12 mouse cellular contexts compared by ENCODE assay signal in genomic region chr6:86772631-86773030, GRCm38 (mm10). TPM values are rescaled to one million over a fixed set of nuclear protein-coding genes. Genes with fewer than 3 reads are reported as not detected.
DNase-seq lines count a peak whose midpoint lies in the region; ATAC-seq lines count a peak whose summit lies in the region.
"Had no signal": no experiment of that assay in that cellular context is flagged by ENCODE, and none has a peak within 500 bp of the region (broad histone marks: within the 10 kb centered on the region; RNA-seq: fewer than 3 reads in every experiment).

No protein-coding gene starts in this region.

- H3K9me3 ChIP-seq in stomach, embryonic 15.5 days = no peaks in the 10 kb centered on the region
- H3K9me3 ChIP-seq in midbrain, embryonic 13.5 days = no peaks in the 10 kb centered on the region
- H3K9me3 ChIP-seq: neural tube, embryonic 12.5 days had no signal

- no peak overlapping the region for H3K27ac ChIP-seq in stomach, embryonic 15.5 days
- no peak overlapping the region for H3K27ac ChIP-seq in midbrain, embryonic 13.5 days
- H3K27ac ChIP-seq: neural tube, embryonic 12.5 days had no signal

- peak; percentile 19 for DNase-seq in adrenal gland, postnatal 10 days
- DNase-seq in adrenal gland, adult 8-10 months = no peak
- DNase-seq in lung, postnatal 25 days (ENCODE audit: low spot score) = peak; percentile 49
- DNase-seq in lung, postnatal 10 days = no peak
- peak; percentile 24 for DNase-seq in heart, postnatal 25 days (ENCODE audit: low spot score)
- DNase-seq: embryo, embryonic 11 days; kidney, postnatal 25 days had no signal

- ATAC-seq in stomach, embryonic 15.5 days (ENCODE audit: insufficient read depth, low FRiP score, low read depth) = 0 out of 2 replicates have a peak, but pooled peaks have one; percentile 6
- ATAC-seq in cerebellum, adult (ENCODE audit: insufficient number of reproducible peaks, low FRiP score, low TSS enrichment) = no peak
- no peak for ATAC-seq in midbrain, embryonic 13.5 days

- no peaks in the 10 kb centered on the region for H3K27me3 ChIP-seq in stomach, embryonic 15.5 days (replicated peaks)
- H3K27me3 ChIP-seq in midbrain, embryonic 13.5 days = no peaks in the 10 kb centered on the region
- H3K27me3 ChIP-seq: neural tube, embryonic 12.5 days had no signal

- no peaks in the 10 kb centered on the region for H3K36me3 ChIP-seq in stomach, embryonic 15.5 days
- H3K36me3 ChIP-seq in midbrain, embryonic 13.5 days = no peaks in the 10 kb centered on the region
- H3K36me3 ChIP-seq: neural tube, embryonic 12.5 days had no signal

- H3K4me1 ChIP-seq in stomach, embryonic 15.5 days = no peaks in the 10 kb centered on the region
- H3K4me1 ChIP-seq in midbrain, embryonic 13.5 days (replicated peaks) = no peaks in the 10 kb centered on the region
- H3K4me1 ChIP-seq: neural tube, embryonic 12.5 days had no signal

- WGBS in stomach, embryonic 15.5 days = 66% methylated on average over 7 of the region's 7 CpGs
- 85% methylated on average over 7 of the region's 7 CpGs for WGBS in midbrain, embryonic 13.5 days

- no peak overlapping the region for H3K9ac ChIP-seq in stomach, embryonic 15.5 days
- no peak overlapping the region for H3K9ac ChIP-seq in midbrain, embryonic 13.5 days (replicated peaks)
- H3K9ac ChIP-seq: neural tube, embryonic 12.5 days had no signal

- H3K4me3 ChIP-seq in stomach, embryonic 15.5 days (replicated peaks) = no peak overlapping the region
- no peak overlapping the region for H3K4me3 ChIP-seq in midbrain, embryonic 13.5 days (replicated peaks)
- H3K4me3 ChIP-seq: neural tube, embryonic 12.5 days had no signal

- H3K4me2 ChIP-seq in stomach, embryonic 15.5 days = no peak overlapping the region
- H3K4me2 ChIP-seq in midbrain, embryonic 13.5 days (replicated peaks) = no peak overlapping the region
- H3K4me2 ChIP-seq: liver, embryonic 11.5 days; neural tube, embryonic 12.5 days had no signal

- intact Hi-C loops in heart, postnatal 25 days (cut with DNase I) = no loop called here

RNA-seq across cellular contexts. Expression of gene Anxa4, which starts 20.8 kb away (rescaled TPM):
- 10 to 100 TPM; 56.1 to 61.2 TPM for total RNA-seq in adrenal gland, postnatal 10 days (2021)
- 100 to 1,000 TPM in 1 of 4 experiments, 10 to 100 TPM in 3; 77.0 to 102 (median 86.9) TPM for total RNA-seq in adrenal gland, adult 8-10 months (2022)
- total RNA-seq in heart, postnatal 25 days (2021) = 10 to 100 TPM; 30.1 to 31.5 TPM
- 137 and 160 TPM in 2 replicates for polyA plus RNA-seq in stomach, embryonic 15.5 days (2015; fragmentation: Nextera tagmentation; extraction: Ambion mirVana)
- 3.2 and 3.4 TPM in 2 replicates for polyA plus RNA-seq in midbrain, embryonic 13.5 days (2015; fragmentation: Nextera tagmentation; extraction: Ambion mirVana)

RNA-seq across cellular contexts. Expression of gene Gmcl1, which starts 39.4 kb away (rescaled TPM):
- total RNA-seq in adrenal gland, postnatal 10 days (2021) = 10 to 100 TPM; 12.2 to 15.9 TPM
- total RNA-seq in adrenal gland, adult 8-10 months (2022) = 10 to 100 TPM; 22.4 to 23.6 (median 22.7) TPM
- total RNA-seq in heart, postnatal 25 days (2021) = 1 to 10 TPM; 4.7 to 5.7 TPM
- 31.4 and 33.1 TPM in 2 replicates for polyA plus RNA-seq in stomach, embryonic 15.5 days (2015; fragmentation: Nextera tagmentation; extraction: Ambion mirVana)
- polyA plus RNA-seq in midbrain, embryonic 13.5 days (2015; fragmentation: Nextera tagmentation; extraction: Ambion mirVana) = 36.0 and 41.0 TPM in 2 replicates

Comparison
In these comparisons a context has a peak if more than half of its experiments do, and no peak if none do; other contexts are left out.
1. DNase-seq: peak in adrenal gland, postnatal 10 days (single experiment), lung, postnatal 25 days (single experiment) and heart, postnatal 25 days (single experiment); none in adrenal gland, adult 8-10 months (single experiment) and lung, postnatal 10 days (single experiment).